Mouse (Mus musculus): ENCODE results near the gene Btbd11. TPM values are rescaled to one million over a fixed set of nuclear protein-coding genes. Genes with fewer than 3 reads are reported as not detected.
A peak's percentile ranks its signal among the peaks of the same experiment; 100 is the strongest.

Gene Btbd11
- under 1 TPM; 0.66 to 0.81 TPM for total RNA-seq (2021)
- long read RNA-seq, experiment 1, full-length matches to known transcripts, result 1 of 1 reads
- long read RNA-seq, experiment 1, partial matches to known transcripts, result 0 of 1 reads
- long read RNA-seq, experiment 1, other reads (novel, unspliced or antisense), result 0 of 1 reads
- long read RNA-seq, experiment 2, result 0 reads

DNA sequence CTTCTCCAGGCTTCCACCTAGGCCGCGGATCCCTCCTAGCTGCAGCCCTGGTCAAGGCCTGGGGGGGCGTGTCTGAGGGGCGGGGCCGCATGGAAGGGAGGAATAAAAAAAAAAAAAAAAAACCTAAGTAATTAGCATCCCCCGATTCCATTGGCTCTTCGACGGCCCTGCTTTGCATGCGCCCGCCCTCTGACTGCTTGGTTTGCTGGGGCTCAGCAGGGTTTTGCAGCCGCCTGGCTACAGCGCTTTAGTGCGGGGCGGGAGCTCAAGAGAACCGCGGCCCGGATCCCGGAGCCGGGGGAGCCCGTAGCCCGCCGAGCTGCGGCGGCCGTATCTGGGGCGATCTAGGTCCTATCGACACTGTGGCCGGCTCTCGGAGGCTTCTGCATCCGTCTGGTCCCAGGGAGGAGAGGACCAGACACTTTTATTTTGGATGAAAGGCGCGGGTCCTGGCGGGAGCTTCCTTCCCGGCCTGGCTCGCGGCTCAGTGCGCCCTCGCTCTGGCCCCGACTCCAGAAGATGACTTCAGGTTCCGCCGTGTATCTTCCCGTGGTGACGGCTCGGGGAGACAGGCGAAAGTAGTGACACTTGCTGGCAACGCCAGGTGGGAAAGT, at the start of gene Btbd11:
Gene Btbd11, plus strand, starts transcription at position 210 of the 614 bp plus-strand sequence.
- peak; percentile 92 for DNase-seq (ENCODE audit: low spot score)

DNA sequence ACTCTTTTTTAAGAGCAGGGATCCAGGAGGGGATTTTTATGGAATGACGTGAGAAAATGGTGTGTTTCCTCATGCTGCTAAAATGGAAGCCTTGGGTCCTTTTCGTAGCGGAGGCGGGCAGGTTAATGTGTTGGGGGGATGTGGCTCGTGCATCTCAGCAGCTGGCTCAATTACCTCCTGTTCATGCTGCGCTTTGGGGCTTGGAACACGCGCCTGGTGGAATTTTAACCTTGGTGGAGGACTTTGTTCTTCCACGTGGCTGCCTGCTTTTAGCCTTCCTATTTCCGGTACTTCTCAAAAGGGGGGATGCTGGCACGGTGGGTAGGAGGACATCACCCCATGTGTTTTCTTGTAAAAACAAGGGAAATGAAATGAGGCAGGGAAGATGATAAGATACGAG, 47.9 kb upstream of the Btbd11 start:
- no peak for DNase-seq (ENCODE audit: low spot score)

DNA sequence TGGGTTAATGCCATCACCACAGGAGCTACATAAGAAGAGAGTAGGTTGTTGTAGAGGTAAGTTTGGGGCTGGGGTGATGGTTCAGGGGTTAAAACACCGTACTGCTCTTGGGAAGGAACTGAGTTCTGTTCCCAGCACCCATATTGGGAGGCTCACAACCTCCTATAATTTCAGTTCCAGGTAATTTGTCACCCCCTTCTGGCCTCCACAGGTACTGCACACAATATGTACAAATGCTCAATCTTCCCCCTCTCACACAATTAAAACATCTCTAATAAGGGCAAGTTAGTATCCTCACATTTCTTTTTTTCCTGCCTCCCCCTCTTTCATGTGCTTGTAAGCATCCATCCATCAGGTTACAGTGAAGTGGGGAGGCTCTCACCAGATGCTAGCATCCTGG, 44.7 kb upstream of the Btbd11 start:
- no peak for DNase-seq (ENCODE audit: low spot score)

DNA sequence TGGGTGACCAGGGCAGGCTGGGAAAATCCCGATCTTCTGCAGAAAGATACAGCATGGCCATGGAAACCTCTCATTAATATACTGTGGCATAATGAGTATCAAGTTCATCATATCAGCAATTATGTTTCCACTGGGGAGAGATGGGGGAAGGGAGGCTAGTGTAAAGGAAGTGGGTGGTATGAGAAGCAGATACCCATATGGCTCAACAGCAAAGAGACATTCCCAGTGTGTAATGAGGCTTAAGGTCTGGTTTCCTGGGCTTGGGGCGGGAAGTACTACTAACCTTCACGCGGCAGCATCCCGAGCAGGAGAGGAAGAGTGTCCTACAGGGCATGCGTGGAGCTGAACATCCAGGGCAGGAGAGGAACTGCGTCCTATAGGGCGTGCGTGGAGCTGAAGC, 39.4 kb upstream of the Btbd11 start:
- no peak for DNase-seq (ENCODE audit: low spot score)

DNA sequence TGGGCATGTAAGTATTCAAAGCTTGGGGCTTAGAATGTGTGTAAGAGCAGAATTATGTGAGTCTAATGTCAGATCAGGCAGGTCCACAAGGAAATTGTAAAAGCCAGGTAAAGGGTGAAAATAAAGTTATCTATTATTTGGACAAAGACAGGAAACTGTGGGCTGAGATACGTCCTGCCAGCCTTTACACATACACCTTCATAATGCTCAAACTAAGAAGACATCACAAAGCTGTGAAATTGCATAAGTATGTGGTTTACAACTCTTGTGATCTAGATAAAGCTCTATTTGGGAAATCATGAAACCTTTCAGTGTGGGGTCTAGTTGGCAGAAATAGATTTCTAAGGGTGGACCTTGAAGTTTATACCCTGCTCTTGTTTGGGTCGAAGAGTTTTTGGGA, 34.1 kb upstream of the Btbd11 start:
- no peak for DNase-seq (ENCODE audit: low spot score)

DNA sequence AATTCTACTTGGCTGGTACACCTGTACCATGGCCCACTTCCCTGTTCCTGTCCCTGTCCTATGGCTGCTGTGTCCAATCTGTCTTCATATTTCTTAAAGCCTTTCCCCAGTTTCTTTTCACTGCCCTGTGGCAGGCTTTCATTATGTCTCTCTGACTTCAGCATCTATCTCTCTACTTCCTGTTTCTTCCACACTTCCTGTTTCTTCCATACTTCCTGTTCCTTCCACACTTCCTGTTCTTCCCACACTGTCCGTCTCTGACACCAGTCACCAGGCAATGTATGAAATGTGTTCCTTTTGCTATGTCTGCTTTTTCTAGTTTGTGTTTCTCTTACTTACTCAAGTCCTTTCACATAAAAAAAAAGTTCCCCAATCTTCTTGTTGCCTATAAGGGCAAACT, 32.3 kb upstream of the Btbd11 start:
- no peak for DNase-seq (ENCODE audit: low spot score)

DNA sequence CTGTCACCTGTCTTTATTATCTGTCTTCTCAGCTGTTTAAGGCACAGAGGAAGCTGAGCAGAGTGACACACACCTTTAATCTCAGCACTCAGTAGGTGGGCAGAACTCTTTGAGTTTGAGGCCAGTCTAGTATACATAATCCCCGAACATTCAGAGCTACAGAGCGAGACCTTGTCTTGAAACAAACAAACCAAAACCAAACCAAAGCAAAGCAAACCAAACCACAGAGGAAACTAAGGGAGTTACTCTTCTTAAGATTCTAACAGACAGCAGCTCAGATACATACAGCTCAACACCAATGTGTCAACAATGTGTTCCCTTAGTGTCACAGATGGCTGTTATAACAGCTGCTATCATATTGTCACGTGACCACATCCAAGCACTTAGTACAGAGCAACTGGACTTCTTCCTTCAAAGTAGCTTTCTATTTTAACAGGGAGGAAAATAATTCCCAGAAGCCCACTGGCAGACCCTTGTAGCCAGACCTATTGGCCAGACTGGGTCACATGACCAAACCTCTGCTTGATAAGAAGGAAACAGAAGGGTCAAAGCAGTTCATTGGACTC, 27.0 kb upstream of the Btbd11 start:
- DNase-seq (ENCODE audit: low spot score), result no peak

DNA sequence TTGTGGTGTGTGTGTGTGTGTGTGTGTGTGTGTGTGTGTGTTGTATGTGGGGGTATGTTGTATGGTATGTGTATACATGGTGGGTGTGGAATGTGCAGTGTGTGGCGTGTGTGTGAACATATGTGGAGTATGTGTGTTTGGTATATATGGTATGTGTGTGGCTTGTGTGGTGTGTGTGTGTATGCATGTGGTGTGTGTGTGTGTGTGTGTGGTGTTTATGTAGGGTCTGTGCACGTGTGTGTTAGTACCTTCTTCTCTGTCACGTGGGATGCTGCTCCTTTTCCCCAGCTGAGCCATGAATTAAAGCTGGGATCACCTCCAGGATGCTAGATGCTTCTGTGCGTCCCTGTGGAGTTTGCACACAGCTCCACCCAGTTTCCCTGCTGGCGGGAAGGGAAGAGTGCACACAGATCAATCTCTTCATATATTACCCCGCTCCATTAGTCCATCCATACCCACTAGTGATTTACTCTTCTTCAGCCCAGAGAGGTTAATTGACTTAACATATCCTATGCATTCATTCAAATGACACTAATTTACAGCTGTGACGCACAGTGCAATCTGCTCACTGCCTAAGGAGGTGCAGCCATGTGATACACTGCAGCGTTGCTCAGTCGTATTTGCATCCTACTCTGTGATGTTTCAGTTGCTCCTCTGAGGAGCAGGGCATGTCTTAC, 23.7 kb upstream of the Btbd11 start:
- DNase-seq (ENCODE audit: low spot score), result no peak

DNA sequence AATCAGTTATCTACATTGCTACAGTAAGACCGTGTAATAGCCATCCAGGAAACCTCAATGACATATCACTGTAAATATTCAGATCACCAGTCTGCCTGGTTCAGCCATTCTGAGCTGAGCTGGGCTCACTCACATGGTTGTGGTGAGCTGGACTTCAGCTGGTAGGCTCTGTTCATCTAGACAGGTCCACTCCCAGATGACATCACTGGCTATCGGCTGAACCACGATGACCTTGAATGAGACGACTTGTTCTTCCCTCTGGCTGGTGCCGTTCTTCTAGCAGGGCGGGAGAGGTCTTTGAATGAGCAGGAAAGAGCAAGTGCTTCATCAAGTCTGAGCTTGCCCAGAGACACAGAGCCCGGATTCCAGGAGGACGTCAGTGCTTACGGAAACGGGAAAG, 19.7 kb upstream of the Btbd11 start:
- no peak for DNase-seq (ENCODE audit: low spot score)

DNA sequence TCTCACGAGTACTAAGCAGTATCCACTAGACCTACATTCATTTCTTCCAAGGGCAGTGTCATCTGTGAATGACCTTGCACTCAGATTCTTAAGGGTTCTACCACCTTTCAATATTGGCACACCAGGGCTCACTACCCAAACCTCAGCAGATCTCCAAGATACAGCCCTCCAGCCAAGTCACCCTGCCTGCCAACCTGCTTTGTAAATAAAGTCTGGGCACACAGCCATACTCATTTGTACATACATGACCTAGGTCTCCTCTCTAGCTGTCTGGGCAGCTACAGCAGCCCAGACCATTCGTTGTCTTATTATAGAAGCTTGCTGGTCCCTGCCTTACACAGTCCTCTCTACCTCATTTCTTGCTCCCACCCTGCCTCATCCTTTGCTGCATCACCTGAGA, 15.3 kb upstream of the Btbd11 start:
- no peak for DNase-seq (ENCODE audit: low spot score)

DNA sequence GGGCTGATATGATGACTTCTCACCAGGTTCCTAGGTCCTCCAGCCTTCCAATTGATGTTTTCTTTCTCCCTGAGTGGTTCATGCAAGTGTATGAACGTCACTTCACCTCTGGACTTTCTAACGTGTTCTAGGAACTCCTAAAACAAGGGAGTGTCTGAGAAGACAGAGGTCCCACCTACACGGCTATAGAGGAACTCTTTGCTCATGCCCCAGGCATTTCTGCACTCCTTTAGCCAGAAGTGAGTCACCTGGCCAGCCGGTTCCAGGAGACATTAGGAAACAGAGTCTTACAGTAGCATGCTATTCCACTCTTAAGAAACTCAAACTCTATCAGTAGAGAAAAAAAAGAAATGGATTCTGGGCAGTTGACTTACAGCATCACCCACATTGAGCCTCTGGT, 14.5 kb upstream of the Btbd11 start:
- no peak for DNase-seq (ENCODE audit: low spot score)

DNA sequence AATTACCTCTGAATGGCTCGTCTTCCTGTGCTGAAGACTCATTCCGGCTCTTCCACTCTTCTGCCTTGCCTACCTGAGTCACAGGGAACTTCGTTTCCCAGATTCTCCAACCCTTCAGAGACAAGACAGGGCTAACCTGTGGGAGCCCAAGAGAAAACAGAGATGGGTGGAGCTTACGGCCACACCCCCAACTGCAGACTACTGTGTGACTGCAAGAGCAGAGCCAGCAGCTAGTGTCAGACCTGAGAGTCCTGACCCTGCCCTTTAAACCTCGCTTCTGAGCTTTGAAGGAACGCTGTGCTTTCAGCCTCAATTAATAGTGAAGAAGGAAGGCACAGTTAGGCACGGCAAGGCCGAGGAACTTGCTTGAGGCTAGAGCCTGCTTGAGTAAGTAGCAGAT, 7.6 kb upstream of the Btbd11 start:
- DNase-seq (ENCODE audit: low spot score), result no peak

DNA sequence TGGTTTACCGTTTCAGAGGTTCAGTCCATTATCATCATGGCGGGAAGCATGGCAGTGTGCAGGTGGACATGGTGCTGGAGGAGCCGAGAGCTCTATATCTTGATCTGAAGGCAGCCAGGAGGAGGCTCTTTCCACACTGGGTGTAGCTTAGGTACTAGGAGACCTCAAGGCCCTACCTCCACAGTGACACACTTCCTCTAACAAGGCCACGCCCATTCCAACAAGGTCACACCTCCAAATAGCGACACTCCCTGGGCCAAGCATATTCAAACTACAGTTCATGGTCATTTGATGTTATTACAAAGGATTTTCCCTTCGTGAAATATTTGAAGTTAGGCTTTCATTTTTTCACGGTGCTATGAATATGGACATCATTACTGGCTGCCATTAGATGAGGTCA, 3.6 kb upstream of the Btbd11 start:
- DNase-seq (ENCODE audit: low spot score), result no peak

DNA sequence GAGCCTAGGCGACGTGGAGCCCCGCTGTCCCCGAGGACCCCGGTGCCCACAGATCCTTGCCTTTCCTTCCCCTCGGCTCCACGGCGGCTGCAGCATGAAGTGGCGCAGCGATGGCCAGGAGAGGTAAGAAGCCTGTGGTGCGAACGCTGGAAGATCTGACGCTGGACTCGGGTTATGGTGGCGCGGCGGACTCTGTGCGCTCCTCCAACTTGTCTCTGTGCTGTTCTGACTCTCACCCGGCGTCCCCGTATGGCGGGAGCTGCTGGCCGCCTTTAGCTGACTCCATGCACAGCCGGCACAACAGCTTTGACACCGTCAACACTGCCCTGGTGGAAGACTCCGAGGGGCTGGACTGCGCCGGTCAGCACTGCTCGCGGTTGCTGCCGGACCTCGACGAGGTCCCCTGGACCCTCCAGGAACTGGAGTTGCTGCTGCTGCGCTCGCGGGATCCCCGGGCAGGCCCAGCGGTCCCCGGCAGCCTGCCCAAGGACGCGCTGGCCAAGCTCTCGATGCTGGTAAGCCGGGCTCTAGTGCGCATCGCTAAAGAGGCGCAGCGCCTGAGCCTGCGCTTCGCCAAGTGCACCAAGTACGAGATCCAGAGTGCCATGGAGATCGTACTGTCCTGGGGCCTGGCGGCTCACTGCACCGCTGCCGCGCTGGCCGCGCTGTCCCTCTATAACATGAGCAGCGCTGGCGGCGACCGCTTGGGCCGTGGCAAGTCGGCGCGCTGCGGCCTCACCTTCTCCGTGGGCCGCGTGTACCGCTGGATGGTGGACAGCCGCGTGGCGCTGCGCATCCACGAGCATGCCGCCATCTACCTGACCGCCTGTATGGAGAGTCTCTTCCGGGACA, 831 bp downstream of the Btbd11 start:
- DNase-seq (ENCODE audit: low spot score), result peak; percentile 12

DNA sequence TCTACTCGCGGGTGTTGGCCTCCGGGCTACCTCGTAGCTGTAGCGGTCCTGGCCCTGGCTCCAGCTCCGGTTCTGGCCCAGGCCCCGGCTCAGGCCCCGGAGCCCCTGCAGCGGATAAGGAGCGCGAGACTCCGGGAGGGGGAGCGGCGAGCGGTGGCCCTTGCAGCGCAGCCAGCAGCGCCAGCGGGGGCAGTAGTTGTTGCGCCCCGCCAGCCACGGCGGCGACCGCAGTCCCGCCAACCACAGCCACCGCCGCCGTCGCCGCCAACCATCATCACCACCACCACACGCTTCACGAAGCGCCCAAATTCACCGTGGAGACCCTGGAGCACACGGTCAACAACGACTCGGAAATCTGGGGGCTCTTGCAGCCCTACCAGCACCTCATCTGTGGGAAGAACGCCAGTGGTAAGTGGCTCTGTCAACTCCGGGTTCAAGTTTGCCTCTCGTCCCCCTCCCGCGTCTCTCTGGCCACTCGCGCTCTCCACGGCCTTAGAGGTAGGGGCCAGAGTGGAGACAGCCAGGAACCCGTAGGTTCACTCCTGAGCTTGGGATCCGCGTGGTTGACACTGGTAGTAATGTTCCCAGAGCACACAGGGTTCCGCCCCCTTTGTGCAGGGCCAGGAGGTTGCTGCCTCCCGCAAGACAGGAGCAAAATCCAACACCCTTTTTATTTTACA, 1.6 kb downstream of the Btbd11 start:
- DNase-seq (ENCODE audit: low spot score), result peak; percentile 2

DNA sequence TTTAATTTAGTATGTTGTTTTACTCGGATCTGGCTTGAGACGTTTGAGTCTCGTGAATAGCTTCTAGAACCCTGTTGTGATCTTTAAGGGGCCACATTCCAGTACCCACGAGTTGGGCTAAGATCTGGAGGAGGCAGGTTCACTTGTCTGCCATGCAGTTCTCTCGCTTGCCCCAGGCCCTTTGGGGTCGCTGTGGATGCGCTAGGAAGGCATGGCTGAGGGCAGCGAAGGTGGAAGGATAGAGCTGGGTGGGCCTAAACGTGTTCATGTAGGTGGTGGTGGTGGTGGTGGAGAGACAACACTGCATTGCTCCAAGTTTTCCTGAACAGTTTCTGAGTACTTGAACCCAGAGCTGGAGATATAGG, 2.1 kb downstream of the Btbd11 start:
- no peak for DNase-seq (ENCODE audit: low spot score)

DNA sequence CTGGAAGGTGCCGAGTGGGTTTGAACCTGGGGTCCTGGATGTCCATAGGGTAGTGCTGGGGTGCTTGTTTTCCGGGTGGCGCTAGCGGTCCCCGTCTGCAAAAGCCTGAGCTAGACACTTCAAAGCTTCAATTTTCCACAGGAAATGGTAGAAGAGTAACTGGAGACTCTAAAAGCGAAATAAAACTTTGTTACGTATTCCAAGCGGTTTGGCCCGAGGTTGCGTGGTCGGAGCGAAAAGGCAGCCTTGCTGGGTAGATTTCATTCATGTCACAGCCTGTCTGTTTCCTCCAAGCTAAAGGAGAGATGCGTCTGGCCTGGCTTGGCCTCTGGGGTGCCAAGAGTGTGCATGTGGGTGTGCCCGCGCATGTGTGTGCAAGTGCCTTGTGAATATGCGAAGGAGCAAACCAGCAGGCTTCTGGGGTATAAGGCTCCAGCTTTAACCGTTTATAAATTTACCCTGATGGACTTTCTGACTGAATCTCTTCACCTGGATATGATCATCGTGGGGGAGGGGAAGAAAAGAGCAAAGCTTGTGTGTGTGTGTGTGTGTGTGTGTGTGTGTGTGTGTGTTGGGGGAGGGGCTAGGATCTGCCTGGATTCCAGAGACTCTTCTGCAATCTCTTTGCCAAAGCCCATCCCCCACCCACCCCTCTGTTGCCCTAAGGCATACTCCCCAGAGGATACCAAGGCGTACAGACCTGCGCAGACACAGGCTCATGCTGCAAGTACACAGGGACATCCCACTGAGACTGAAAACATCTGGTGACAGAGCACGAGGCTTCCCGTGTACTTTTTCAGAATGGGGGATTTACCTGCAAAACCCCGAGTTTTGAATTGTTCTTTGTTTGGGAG, 2.9 kb downstream of the Btbd11 start:
- DNase-seq (ENCODE audit: low spot score), result no peak

DNA sequence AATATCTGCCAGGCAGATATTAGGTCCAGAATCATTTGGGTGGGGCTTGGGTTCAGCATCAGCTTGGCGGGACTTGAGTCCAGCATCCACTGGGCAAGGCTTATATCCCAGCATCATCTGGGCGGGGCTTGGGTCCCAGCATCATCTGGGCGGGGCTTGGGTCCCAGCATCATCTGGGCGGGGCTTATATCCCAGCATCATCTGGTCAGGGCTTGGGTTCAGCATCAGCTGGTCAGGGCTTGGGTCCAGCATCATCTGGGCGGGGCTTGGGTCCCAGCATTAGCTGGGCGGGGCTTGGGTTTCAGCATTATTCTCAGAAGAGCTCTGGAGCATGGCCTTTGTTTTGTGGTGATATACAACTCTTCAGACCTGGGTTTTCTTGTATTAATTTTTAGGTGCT, 6.4 kb downstream of the Btbd11 start:
- peak; percentile 5 for DNase-seq (ENCODE audit: low spot score)

DNA sequence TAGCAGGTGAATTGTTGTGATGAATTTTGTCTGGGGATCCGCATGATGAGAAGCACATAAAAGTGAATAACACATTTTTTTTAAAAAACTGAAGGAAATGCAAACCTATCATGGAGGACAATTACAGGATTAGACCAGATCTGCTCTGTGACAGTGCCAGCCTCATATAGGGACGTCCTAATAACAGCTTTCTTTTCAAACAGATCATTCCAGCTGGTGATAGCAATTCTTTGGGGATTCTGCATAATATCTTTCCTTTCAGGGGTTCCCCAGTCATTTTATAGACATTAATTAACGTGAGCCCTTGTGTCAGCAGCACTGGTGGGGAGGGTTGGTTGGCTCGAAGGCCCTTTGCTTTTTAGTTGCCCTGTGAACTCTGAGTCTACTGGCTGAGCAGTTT, 7.9 kb downstream of the Btbd11 start:
- DNase-seq (ENCODE audit: low spot score), result no peak

DNA sequence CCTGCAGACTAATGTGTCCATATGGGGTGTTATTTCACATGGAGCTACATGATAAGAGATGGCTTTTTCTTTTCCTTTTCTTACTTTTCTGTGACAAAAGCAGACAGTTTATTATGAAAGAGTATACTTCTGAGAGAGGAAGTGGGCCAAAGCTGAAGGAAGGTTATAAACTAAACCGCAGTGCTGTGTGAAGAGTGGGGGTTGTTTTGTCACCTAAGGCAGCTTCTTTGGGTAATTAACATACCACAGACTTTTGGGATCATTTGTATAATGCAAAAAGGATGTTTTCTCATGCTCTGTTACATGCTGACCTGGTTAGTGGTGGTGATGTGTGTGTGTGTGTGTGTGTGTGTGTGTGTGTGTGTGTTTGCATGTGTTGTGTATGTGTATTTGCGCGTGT, 24.5 kb downstream of the Btbd11 start:
- DNase-seq (ENCODE audit: low spot score), result no peak
